Mouse (Mus musculus): ENCODE results near the gene Ppp1r10. TPM values are rescaled to one million over a fixed set of nuclear protein-coding genes. Genes with fewer than 3 reads are reported as not detected.

The Ppp1r10 gene
- total RNA-seq, 2 experiments from 2014 or later: 17.7 to 25.5 TPM

Small RNA genes within 50 kb of the gene (microRNA-seq; reads per million reads assigned to microRNA genes)
- gene Gm28033 (ENCODE audit: borderline replicate concordance in 2 of 2): 0 reads per million in 2 experiments
- gene Mir1894 (ENCODE audit: borderline replicate concordance in 2 of 2): 0 reads per million in 2 experiments
- gene Mir877 (ENCODE audit: borderline replicate concordance in 2 of 2): 5.2 to 18.5 reads per million in 2 experiments

Other genes with a start within 250 kb of the Ppp1r10 start
- 10 to 100 TPM in 1 of 2 experiments, 1 to 10 TPM in 1; 9.9 to 14.7 TPM for gene Vars2, start 248.8 kb upstream of the Ppp1r10 start, total RNA-seq (2021)
- gene Gtf2h4, start 242.7 kb upstream of the Ppp1r10 start, total RNA-seq (2021): 10 to 100 TPM; 14.7 to 15.3 TPM
- 10 to 100 TPM; 14.1 to 16.1 TPM for gene Ddr1, start 211.8 kb upstream of the Ppp1r10 start, total RNA-seq (2021)
- gene Ier3, start 94.8 kb upstream of the Ppp1r10 start, total RNA-seq (2021): 1 to 10 TPM; 4.0 to 4.5 TPM
- gene Flot1, start 93.2 kb upstream of the Ppp1r10 start, total RNA-seq (2021): 10 to 100 TPM; 41.0 to 46.3 TPM
- 10 to 100 TPM; 39.2 to 54.5 TPM for gene Tubb5, start 78.1 kb upstream of the Ppp1r10 start, total RNA-seq (2021)
- 1 to 10 TPM; 3.7 to 5.2 TPM for gene Mdc1, start 74.9 kb upstream of the Ppp1r10 start, total RNA-seq (2021)
- 1 to 10 TPM in 1 of 2 experiments, under 1 TPM in 1; 0.74 to 1.6 TPM for gene Nrm, start 55.1 kb upstream of the Ppp1r10 start, total RNA-seq (2021)
- 1 to 10 TPM; 4.8 to 8.0 TPM for gene Ppp1r18, start 50.8 kb upstream of the Ppp1r10 start, total RNA-seq (2021)
- 10 to 100 TPM; 14.8 to 15.2 TPM for gene Dhx16, start 36.6 kb upstream of the Ppp1r10 start, total RNA-seq (2021)
- 10 to 100 TPM; 62.4 to 86.6 TPM for gene 2310061I04Rik, start 19.0 kb upstream of the Ppp1r10 start, total RNA-seq (2021)
- 1 to 10 TPM; 3.0 to 4.6 TPM for gene Atat1, start 6.4 kb upstream of the Ppp1r10 start, total RNA-seq (2021)
- 10 to 100 TPM; 52.8 to 59.6 TPM for gene Mrps18b, start within 50 bp of the Ppp1r10 start, total RNA-seq (2021)
- gene Abcf1, start 53.3 kb downstream of the Ppp1r10 start, total RNA-seq (2021): 10 to 100 TPM; 64.6 to 68.1 TPM
- gene Gnl1, start 63.4 kb downstream of the Ppp1r10 start, total RNA-seq (2021): 10 to 100 TPM; 14.7 to 16.1 TPM
- 1 to 10 TPM; 2.6 to 3.9 TPM for gene Prr3, start 63.8 kb downstream of the Ppp1r10 start, total RNA-seq (2021)
- 1 to 10 TPM; 1.6 to 1.7 TPM for gene H2-T24, start 104.1 kb downstream of the Ppp1r10 start, total RNA-seq (2021)
- 1 to 10 TPM; 6.2 to 8.7 TPM for gene H2-T23, start 116.4 kb downstream of the Ppp1r10 start, total RNA-seq (2021)
- 1 to 10 TPM; 5.8 to 7.2 TPM for gene H2-T22, start 126.3 kb downstream of the Ppp1r10 start, total RNA-seq (2021)
- not detected for gene Gm6034, start 126.5 kb downstream of the Ppp1r10 start, total RNA-seq (2021)
- 1 to 10 TPM; 1.3 to 2.4 TPM for gene Gm11127, start 141.9 kb downstream of the Ppp1r10 start, total RNA-seq (2021)
- not detected for gene Gm19684, start 205.2 kb downstream of the Ppp1r10 start, total RNA-seq (2021)
- not detected for gene Gm7030, start 213.0 kb downstream of the Ppp1r10 start, total RNA-seq (2021)